Mouse (Mus musculus) MN1 (cell line): ENCODE measurements around the gene Nxf1.

ENCODE experiments used
- DNase-seq: peaks from one replicate; pipeline ENCODE4 v3.0.0-alpha.2; 2016; ENCODE audit warnings: low spot score

The Nxf1 gene

GRCm38 (mm10) chr19:8819596-8820423, 62.9 kb downstream of the Nxf1 start, which contains the start of gene Hnrnpul2:
Gene Hnrnpul2, plus strand, starts transcription at chr19:8820010.
- DNase-seq = peak; percentile 96
